Mouse (Mus musculus) lung, adult 18-20 months (tissue): ENCODE data around the gene Tm2d1.
"Not testable (repeated sequence)": the region's sequence is repeated elsewhere in the genome, so short reads cannot be mapped to it uniquely, and the experiment has no call there.

ENCODE experiments used
- DNase-seq, 2 experiments: peaks; one replicate each; pipeline ENCODE4 v3.0.0; 2022; ENCODE audit warnings: mixed read lengths in 2 of 2

Gene Tm2d1

DNA sequence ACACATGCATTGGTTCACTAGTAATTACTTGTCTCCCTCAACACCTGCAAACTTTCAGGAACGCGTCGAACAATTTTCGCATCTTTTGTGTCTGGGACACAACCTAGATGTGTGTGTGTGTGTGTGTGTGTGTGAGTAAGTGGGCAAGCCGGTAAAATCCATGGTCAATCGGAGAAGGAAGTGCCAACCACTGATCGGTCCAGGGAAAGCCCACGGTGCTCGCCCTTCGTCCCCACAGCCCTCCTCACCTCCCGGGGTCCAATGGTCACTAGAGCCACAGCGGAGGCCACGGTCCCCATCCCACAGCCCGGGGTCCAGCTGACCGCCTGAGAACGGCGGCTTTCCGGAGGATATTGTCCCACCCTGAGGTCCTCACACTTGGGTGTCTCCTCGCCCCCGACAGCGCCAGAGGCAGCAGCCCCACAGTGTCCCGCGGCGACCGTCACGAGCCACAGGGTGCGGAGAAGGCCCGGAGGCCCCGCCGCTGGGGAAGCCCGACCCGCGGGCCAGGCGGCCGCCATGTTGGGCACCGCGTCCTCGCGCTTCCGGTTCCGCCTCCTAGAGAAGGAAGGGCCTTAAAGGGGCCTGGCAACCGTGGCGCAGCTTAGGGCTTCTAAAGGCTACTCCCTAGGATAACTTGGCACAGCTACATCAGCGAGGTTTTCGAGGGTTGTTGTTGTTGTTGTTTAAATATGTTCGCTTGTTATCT lies at the start of gene Tm2d1:
Gene Tm2d1 (minus strand): TSS at position 591 of the 709 bp plus-strand sequence.
- DNase-seq: peak; percentile 81 to 89

DNA sequence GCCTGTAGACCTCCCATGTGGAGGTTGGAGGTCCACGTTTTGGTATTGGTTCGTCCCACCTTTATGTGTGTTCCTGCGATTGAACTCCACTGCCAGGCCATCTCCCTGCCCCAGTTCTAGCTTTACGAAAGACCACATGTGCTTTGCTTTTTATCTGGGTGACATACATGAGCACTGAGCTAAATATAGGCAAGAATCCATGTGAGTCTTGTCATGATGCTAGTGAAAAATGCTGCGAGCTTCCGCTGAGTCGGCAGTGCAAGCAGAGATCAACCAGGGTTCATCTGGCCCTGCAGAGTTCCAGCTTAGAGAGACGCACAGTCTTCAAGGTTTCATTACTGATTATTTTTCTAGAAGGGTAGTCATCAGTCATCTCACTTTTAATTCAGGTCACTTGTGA lies 45.3 kb upstream of the Tm2d1 start:
- no peak for DNase-seq

DNA sequence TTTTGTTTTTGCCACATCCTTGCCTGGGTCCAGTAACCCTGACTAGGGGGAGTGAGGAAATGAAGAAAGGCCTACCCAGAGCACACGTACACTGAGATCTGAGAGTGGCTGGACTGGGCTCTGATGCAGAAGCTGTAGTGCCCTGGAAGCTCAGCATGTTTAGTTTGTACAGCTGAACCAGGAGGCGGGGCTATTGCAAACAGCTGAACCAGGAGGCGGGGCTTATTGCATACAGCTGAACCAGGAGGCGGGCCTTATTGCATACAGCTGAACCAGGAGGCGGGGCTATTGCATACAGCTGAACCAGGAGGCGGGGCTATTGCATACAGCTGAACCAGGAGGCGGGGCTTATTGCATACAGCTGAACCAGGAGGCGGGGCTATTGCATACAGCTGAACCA lies 32.0 kb upstream of the Tm2d1 start:
- not testable (repeated sequence) for DNase-seq

DNA sequence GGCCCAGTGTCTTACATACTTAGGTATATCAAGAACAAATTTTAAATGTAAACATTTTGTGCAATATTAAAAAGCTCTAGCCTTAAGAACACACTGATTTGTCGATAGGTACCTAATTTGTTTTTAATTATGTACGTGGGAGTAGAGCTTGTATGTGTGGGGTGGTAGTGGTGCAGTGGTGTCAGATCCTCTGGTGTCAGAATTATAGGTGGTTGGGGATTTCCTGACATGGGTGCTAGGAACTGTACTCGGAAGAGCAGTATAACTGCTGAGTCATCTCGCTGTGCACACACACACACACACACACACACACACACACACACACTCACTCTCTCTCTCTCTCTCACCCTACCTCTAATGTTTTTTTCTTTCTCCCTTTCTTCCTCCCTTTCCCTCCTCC lies 25.3 kb upstream of the Tm2d1 start:
- DNase-seq: no peak

DNA sequence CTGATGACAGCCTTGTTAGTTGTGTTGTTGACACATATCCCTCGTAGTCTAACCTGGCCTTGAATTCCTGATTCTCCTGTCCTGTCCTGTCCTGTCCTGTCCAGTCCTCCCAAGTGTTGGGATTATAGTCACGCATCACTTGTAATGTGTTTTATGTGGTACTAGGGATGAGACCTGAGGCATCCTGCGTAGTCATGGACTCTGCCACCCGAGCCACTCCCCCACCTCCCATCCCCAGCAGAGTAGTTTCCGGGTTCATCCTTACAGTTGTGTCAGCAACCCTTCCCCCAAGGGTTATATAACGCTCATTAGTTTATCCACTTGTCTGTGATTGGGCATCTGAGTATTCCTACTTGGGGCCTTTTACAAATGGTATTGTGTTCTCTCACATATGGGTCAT lies 21.3 kb upstream of the Tm2d1 start:
- DNase-seq: no peak

DNA sequence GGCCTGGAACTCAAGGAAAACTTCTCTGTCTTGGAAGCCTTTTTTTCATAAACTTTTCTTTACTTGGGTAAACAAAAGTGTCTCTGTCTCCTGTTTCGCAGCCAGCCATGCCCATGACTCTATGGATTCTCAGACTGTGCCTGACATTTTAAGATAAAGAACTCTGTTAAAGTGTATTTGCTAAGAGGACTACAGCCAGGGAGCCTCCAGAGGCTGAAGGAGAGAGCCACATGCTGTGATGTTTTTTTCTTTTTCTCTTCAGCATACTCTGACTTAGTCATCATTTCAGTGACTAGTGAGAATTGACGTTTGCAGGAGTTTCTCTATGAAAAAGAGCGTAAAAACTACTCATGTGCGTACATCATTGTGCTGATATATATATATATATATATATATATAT lies 20.4 kb upstream of the Tm2d1 start:
- DNase-seq: no peak

DNA sequence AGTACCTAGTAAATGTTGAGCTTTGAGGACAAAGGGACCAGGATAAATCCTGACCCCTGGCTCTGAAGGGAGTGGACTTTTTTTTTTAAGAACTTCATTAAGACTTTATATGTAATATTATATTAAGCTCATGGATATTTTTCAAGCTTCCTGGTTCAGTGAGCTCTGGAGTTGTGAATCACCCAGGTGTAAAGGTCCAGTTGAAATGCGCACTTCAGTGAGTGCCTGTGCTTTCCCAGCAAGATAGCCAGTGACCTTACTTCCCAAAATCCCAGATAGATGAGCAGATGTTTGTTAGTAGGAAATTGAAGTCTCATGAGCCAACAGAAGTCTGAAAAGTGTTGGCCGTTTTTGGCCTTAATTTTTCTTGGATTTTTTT lies 18.5 kb upstream of the Tm2d1 start:
- DNase-seq: no peak

DNA sequence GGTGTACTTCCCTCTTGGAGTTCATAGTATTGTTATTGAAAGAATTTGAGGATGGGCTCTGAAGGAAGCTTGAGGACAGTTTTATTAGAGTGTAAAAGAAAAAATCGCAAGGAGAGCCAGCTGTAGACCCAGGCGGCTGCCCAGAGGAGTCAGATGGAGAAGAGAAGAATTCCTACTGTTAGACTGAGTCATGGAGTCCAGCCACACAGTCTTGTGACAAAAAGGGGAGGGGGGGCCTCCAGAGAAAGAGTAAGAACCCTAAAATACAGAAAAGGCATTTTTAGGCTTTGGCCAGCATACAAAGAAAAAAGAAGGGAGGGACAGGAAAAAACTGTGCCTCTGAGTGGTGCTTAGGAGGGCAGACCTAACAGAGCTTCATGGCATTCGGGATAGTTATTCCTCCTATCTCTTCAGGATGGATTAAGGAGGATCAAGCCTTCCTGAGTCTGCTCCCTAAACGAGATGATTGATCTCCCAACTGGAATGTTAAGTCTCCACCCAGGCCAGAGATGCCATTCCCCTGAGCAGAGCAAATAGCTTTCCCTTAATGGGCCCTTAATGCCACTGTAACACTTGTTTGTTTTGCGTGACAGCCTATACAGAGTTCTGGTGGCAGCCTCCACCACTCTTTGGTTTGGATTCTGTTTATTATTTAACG lies 17.9 kb upstream of the Tm2d1 start:
- DNase-seq: peak; percentile 16 to 25

DNA sequence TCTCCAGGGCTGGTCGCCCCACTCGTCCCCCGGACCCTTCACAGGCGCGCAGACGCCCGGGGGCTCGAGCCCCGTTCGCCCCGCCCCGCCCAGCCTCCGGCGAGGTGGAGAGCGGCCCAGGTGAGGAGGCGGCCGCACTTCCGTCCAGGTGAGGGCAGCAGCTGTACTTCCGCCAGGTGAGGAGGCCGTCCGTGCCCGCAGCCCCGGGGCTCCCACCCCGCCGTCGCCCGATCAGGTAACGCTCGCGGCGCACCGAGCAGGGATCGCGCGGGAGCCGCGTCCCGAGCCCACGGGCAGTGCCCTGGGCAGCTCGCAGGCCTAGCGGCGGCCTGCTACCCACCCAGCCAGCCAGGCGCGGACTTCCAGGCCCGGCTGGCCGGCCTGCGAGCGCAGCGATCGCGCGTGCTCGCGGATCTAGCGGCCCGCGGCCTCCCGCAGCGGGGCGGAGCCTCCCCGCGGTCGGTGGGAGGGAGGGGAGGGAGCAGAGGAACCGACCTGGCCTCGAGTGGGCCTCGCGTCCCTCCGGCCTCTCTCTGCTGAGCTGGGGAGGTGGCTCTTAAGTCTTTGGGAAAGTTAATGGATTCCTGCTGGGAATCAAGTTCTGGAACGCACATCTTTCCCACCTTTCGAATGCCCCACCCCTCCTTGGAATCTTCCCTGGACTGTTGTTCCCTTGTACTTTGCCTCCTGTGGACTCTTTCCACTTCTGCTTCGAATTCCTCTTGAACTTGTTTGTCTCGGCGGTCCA lies 12.8 kb upstream of the Tm2d1 start, which contains the start of gene Patj:
Gene Patj (plus strand): TSS at position 96 of the 748 bp plus-strand sequence.
- peak; percentile 78 to 81 for DNase-seq

DNA sequence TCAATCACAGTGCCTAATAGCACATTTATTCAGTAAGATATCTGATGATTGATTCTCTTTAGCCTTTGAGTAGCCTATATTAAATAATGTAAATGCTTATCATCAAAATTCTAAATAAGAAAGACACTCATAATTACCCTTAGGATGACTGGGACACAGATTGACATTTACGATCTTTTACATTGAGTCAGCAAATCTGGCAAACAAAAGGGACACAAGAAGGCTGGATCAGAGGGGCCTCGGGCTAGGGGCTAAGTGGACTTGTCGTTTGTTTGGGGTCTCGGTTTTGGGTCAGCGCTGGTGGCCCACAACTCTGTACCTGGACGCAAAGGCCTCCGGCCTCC lies 12.2 kb upstream of the Tm2d1 start:
- no peak for DNase-seq

DNA sequence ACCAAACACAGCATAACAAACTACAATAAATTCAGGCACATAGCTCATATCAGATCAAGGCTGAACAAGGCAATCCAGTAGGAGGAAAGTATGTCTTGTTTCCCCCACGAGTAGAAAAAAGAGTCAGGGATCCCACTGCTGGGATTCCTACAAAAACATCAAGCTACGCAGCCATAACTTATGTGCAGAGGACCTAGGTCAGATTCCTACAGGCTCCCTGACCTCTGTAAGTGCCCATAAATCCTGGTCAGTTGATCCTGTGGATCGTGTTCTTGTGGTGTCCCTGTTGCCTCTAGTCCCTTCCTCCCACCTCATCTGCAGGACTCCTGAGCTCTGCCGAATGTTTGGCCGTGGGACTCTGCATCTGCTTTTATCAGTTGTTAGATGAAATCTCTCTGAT lies 1.9 kb upstream of the Tm2d1 start:
- no peak for DNase-seq

DNA sequence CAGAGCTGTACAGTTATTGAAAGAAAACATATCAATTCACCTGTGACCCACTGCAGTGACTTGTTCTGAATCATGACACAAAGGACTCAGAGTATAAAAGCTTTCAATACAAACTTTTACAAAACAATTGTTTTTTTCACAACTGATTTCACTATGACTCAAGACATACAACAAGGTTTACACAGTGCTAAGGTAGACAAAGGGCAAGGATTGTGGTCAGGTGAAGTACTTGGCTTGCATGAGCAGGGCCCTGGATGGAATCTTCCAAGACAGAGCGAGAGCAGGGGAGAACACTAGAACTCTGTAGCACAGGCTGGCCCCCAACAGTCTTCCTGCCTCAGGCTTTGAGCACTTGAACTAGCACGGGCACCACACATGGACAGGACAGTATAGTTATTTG lies 6.2 kb downstream of the Tm2d1 start:
- peak in 1 of 2 experiments; percentile 16 for DNase-seq

DNA sequence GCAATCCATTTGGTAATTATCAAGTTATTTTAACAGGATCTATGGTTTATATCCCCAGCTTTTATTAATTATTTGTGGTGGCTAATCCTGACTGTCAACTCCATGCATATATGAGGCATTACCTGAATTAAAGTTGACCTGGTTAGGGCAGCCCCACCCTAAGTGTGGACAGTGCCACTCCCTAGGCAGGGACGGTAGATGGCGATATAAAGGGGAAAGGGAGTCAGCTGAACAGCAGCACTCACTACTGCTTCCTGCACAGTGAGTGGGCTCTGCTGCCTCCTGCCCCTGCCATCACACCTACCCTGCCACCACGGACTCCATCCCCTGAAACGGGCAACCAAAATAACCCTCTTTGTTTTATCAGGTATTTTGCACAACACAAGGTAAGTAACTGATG lies 7.7 kb downstream of the Tm2d1 start:
- peak in 1 of 2 experiments; percentile 27 for DNase-seq

DNA sequence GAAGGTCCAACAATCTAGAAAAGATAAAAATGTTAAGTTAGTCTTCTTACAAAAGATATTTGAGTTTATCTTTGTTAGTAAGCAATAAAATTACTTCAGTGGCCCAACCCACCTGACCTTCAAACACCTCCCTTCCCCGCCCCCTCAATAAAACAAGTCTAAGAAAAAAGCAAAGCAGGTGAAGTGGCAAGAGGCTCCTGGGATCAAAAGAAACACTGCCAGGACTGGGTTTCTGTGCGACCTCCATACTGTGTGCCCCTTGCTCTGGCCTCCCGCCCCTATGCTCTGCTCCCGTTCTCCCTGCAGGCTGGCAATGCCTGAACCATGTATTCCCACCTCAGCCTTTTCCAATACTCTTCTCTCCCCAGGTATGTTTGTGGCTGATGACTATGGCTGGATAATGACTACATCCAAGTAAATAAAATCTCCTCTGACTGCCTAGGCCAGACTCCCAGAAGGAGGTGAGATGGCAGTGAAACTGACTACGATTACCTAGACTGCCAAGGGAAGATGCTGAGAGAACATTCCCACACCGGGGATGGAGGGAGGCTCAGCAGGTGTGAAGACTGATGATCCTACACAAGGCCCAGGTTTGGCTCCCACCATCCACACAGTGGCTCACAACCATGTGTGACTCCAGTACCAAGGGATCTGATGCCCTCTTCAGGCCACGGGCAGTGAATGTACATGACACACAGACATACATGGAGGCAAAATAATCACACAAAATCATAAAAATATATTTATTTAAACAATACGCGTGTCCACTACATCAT lies 24.9 kb downstream of the Tm2d1 start:
- DNase-seq: no peak

DNA sequence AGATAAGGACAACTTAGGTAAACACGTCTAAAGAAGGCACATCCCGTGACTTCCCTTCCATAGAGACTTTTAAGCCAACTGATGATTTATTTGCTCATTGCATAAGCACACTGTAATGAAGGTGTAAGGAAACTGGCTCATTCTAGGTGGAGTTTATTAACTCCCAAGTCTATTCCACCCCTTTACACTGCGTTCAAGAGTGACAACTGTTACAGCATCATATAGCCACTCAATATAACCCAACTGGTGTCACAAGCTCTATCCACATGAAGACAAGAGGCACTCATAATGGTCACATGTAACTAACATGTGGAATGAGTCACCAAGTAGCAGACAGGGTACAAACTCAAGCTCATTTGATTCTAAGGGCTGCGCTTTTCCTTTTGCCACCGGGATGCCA lies 34.5 kb downstream of the Tm2d1 start:
- DNase-seq: no peak

DNA sequence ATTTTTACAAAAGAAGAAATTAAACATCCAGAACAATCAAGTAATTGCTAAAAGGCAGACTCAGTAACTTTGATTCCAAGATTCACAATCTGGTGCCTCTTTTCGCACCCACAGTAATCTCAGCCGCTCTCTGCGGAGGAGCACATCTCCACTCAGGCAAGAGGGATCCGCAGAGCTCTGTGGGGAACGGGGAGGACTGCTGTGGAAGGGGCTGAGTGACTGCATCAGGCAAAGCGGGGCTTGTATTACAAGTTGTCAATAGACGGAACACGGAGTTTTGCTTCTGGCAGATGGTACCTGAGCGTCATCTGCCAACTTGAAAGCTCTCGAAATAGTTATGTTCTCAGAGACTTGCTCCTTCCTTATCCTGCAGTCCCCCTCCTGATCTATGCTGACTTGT lies 37.3 kb downstream of the Tm2d1 start:
- no peak for DNase-seq

DNA sequence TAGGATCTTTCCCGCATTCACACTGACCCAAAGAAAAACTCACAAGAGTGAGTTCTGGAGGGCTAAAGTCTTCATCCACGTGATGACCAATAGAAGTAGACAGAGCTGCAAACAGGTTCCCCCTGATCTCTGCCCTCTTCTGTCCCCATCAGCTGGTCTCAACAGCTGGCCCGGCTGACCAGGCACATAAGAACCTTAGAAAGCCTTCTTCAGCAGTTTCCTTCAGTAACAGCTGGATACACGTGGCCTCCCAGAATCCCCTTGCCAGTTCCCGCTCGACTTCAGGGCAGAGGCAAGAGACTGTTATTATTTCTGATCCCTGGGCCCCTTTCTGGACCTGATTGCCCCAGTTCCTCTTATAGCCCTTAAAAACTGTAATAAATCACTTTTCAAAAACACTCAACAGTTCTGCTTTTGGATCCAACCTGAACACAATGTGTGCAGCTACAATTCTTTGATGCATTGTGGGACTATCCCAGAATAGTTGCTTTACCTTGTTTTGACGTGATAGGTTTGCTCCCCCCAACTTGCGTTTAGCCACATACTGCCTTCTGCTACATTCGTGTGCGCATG lies 43.0 kb downstream of the Tm2d1 start:
- DNase-seq: peak in 1 of 2 experiments; percentile 17

DNA sequence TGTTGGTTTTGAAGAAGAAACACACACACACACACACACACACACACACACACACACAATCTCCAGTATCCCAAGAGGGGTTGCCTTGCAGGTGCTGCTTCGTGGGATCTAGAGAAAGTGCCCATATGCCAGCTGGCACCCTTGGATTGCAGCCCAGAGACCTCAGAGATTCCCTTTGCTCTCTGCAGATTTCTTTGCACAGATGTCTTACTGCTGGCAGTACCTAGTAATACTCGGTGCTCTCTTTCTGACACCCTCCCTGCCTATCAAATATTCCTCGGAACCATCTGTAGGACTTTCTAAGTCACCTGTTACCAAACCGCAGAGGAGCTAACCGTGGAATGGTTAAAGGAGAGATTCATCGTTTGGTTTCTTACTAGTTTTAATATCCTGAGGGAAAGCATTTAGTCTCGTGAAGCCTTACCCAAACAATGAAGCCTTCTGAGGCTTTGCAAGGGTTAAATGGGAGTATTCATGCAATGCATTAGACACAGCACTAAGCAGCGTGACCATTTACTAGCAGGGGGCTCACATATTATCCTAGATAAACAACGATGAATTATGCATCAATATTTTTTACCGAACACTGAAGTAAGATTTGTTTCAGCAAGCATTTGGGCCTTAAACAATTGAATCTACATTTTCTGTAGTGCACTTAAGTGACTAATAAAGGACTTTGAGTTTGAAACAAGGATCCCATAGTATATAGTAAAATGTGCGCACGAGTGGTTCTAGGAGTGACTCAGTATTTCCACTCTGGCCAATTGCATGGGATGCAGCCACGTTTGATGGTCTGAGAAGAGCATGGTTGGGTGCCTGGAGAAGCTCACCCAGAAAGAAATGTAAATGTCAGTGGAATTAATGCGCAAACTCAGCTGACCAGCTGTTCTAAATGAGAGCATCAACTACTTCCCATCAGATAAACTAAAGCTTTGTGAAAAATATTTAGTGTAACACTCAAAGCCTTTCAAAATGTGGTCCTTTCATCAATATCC lies 44.2 kb downstream of the Tm2d1 start:
- no peak for DNase-seq

DNA sequence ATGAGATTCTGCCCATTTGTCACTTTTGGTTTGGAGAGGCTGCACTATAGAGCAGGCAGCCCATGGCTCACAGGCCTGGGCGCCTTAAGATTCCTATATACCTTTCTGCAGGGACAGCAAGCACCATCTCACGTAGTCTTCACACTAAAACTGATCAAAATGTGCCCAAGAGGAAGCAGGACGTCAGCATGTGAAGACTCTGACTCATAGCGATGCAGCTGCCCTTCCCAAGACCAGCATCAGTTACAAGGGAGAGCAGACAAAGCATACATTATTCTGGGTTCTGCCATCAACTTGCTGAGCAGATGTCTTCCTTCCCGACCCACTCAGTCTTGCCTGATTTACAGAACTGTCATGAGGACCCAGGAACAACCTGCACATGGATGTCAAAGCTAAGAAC lies 45.9 kb downstream of the Tm2d1 start:
- DNase-seq: no peak

DNA sequence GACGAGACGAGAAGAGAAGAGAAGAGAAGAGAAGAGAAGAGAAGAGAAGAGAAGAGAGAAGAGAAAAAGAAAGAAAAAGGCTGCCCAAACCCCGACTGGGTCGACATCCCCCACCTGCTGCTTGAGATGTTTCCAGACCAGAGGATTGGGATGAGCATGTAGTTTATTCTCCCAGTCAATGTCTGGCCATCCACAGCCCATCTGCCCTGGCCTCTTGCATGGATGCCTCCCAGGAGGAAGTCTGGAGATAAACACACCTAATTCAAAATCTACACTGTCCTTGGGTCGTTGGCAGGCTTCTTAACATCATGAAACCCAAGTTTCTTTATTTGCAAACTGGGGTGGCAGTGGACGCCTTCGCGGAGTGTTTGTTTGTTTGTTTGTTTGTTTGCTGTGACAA lies 47.4 kb downstream of the Tm2d1 start:
- no peak for DNase-seq

DNA sequence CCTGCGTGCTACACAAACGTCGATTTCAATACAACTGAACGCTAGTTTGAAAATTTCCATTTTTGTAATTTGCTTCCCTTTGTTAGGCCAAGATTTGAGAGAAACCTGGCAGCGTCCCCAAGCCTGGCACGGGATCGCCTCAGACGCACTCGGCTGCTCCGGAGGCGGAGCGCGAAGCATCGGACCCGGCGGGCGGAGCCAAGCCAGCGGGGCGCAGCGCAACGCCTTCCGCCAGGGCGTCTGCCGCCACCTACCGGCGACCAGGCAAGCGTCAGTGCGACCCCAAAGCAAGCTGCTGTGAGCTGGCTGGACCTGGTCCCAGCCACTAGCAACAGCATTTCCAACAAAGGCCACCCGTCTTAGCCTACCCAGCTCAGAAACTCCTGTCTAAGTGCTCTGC lies 60.9 kb downstream of the Tm2d1 start:
- peak; percentile 90 to 94 for DNase-seq
